Mouse (Mus musculus) stomach, postnatal 0 days (tissue): Measurements from ENCODE around the gene Speer4f1. TPM values are rescaled to one million over a fixed set of nuclear protein-coding genes. Genes with fewer than 3 reads are reported as not detected.
"Not testable (repeated sequence)": the region's sequence is repeated elsewhere in the genome, so short reads cannot be mapped to it uniquely, and the experiment has no call there.

Experiments
- ATAC-seq: fragments of 200-750 bp; cut with Nextera tagmentation; 2 replicates; pipeline ENCODE4 v1.8.0; 2017; ENCODE audit not compliant: low FRiP score, low TSS enrichment
- DNase-seq: peaks from one replicate; pipeline ENCODE4 v3.0.0-alpha.2; 2016; ENCODE audit warnings: low spot score
- H3K27ac ChIP-seq: fragments of 300-500 bp; sonication (generic); replicated peaks from 2 replicates; pipeline ENCODE4 v1.5.1; 2014; ENCODE audit warnings: mild to moderate bottlenecking, control low read depth
- H3K27me3 ChIP-seq: fragments of 300-500 bp; sonication (generic); 2 replicates; pipeline ENCODE4 v1.6.1; 2014; ENCODE audit warnings: low read length; ENCODE audit not compliant: control insufficient read depth, insufficient read depth
- H3K36me3 ChIP-seq: fragments of 300-500 bp; sonication (generic); 2 replicates; pipeline ENCODE4 v1.6.1; 2014; ENCODE audit warnings: low read length, mixed read lengths; ENCODE audit not compliant: control insufficient read depth, insufficient read depth
- H3K4me1 ChIP-seq: fragments of 300-500 bp; sonication (generic); replicated peaks from 2 replicates; pipeline ENCODE4 v1.6.1; 2014; ENCODE audit warnings: antibody characterized with exemption; ENCODE audit not compliant: control insufficient read depth, insufficient read depth
- H3K4me2 ChIP-seq: fragments of 300-500 bp; sonication (generic); replicated peaks from 2 replicates; pipeline ENCODE4 v1.6.1; 2014; ENCODE audit warnings: low read depth, mild to moderate bottlenecking, control low read depth, moderate library complexity
- H3K4me3 ChIP-seq: fragments of 300-500 bp; sonication (generic); 2 replicates; pipeline ENCODE4 v1.5.1; 2014; ENCODE audit warnings: low read depth, low read length, control low read depth
- H3K9ac ChIP-seq: fragments of 300-500 bp; sonication (generic); 2 replicates; pipeline ENCODE4 v1.6.1; 2014; ENCODE audit warnings: mild to moderate bottlenecking, low read length, control low read depth, mixed read lengths
- H3K9me3 ChIP-seq: fragments of 300-500 bp; sonication (generic); 2 replicates; pipeline ENCODE4 v1.6.1; 2016; ENCODE audit warnings: low read length; ENCODE audit not compliant: control insufficient read depth
- CTCF ChIP-seq: IDR thresholded peaks from 2 replicates; pipeline ENCODE4 v1.5.1; 2016; ENCODE audit warnings: antibody characterized with exemption, low read depth, mild to moderate bottlenecking, moderate library complexity
- EP300 ChIP-seq: optimal IDR thresholded peaks from 2 replicates; pipeline ENCODE3; 2016; ENCODE audit warnings: antibody characterized with exemption
- WGBS: fragments of 180-500 bp; shearing (Covaris S2); extraction: QIAGEN DNeasy Blood & Tissue Kit; methylation state at CpG from one replicate; pipeline ENCODE4 v1.1.7; 2014; 5-methylcytosine and 5-hydroxymethylcytosine counted together
- polyA plus RNA-seq: library from polyadenylated mRNA; unstranded; fragments of >200 nt; fragmentation: Nextera tagmentation; extraction: Ambion mirVana; gene quantifications from 2 replicates; pipeline ENCODE4 v1.2.1, GENCODE M21; 2015

Speer4f1 gene
- polyA plus RNA-seq, 1 experiment from 2014 or later, result not detected

- TF ChIP-seq EP300 (no peak), CTCF (no peak)
- H3K4me1 ChIP-seq, result no peaks in the 10 kb centered on the region
- no peak overlapping the region for H3K4me2 ChIP-seq
- no peaks in the 10 kb centered on the region for H3K36me3 ChIP-seq
- H3K9ac ChIP-seq, result no peak overlapping the region
- ATAC-seq, result no peak
- no peak overlapping the region for H3K27ac ChIP-seq
- H3K27me3 ChIP-seq, result no peaks in the 10 kb centered on the region
- no peaks in the 10 kb centered on the region for H3K9me3 ChIP-seq
- no peak for DNase-seq
- H3K4me3 ChIP-seq, result no peak overlapping the region
- 85% methylated on average over 6 of the region's 6 CpGs for WGBS
Observed at GRCm38 (mm10) chr5:17454952-17455586, 20.8 kb upstream of the Speer4f1 start.

- Histone ChIP-seq H3K9ac (no peak overlapping the region), H3K4me3 (no peak overlapping the region), H3K27ac (no peak overlapping the region), H3K27me3 (no peaks in the 10 kb centered on the region), H3K4me1 (no peaks in the 10 kb centered on the region), H3K4me2 (no peak overlapping the region), H3K36me3 (no peaks in the 10 kb centered on the region), H3K9me3 (no peaks in the 10 kb centered on the region)
- no peak for TF ChIP-seq CTCF
- TF ChIP-seq EP300, result no peak
- DNase-seq, result no peak
- WGBS, result 57% methylated on average over 3 of the region's 3 CpGs
- ATAC-seq, result no peak
Observed at GRCm38 (mm10) chr5:17456671-17457070, 19.2 kb upstream of the Speer4f1 start.

GRCm38 (mm10) chr5:17468120-17468519 is 7.8 kb upstream of the Speer4f1 start:
- not testable (repeated sequence) for H3K27ac ChIP-seq, H3K9me3 ChIP-seq, H3K27me3 ChIP-seq, ATAC-seq, H3K4me2 ChIP-seq, H3K9ac ChIP-seq, H3K4me3 ChIP-seq, H3K36me3 ChIP-seq, H3K4me1 ChIP-seq
- 58% methylated on average over 4 of the region's 4 CpGs for WGBS
- DNase-seq, result peak; percentile 23

- no peak for DNase-seq
- Histone ChIP-seq H3K4me2 (no peak overlapping the region), H3K27ac (no peak overlapping the region), H3K9ac (no peak overlapping the region), H3K27me3 (no peaks in the 10 kb centered on the region), H3K4me3 (no peak overlapping the region), H3K36me3 (no peaks in the 10 kb centered on the region), H3K4me1 (no peaks in the 10 kb centered on the region), H3K9me3 (no peaks in the 10 kb centered on the region)
- TF ChIP-seq EP300 (no peak), CTCF (no peak)
- WGBS, result 49% methylated on average over 1 of the region's 1 CpGs
- ATAC-seq, result no peak
Observed at GRCm38 (mm10) chr5:17476476-17476875, 578 bp downstream of the Speer4f1 start.

- no peak for TF ChIP-seq EP300
- no peak for TF ChIP-seq CTCF
- no peaks in the 10 kb centered on the region for H3K27me3 ChIP-seq
- 36% methylated on average over 1 of the region's 1 CpGs for WGBS
- no peaks in the 10 kb centered on the region for H3K4me1 ChIP-seq
- no peak overlapping the region for H3K4me2 ChIP-seq
- H3K9ac ChIP-seq, result no peak overlapping the region
- no peak for ATAC-seq
- no peak overlapping the region for H3K4me3 ChIP-seq
- DNase-seq, result no peak
- no peaks in the 10 kb centered on the region for H3K9me3 ChIP-seq
- H3K36me3 ChIP-seq, result no peaks in the 10 kb centered on the region
- no peak overlapping the region for H3K27ac ChIP-seq
Observed at GRCm38 (mm10) chr5:17489894-17490293, 14.0 kb downstream of the Speer4f1 start.

- Histone ChIP-seq H3K36me3 (no peaks in the 10 kb centered on the region), H3K27me3 (no peaks in the 10 kb centered on the region), H3K27ac (no peak overlapping the region), H3K4me1 (no peaks in the 10 kb centered on the region), H3K9me3 (no peaks in the 10 kb centered on the region), H3K4me3 (no peak overlapping the region), H3K4me2 (no peak overlapping the region), H3K9ac (no peak overlapping the region)
- WGBS, result 82% methylated on average over 2 of the region's 2 CpGs
- TF ChIP-seq CTCF (no peak), EP300 (no peak)
- no peak for ATAC-seq
- DNase-seq, result no peak
Observed at GRCm38 (mm10) chr5:17495616-17496015, 19.7 kb downstream of the Speer4f1 start.
